Mouse (Mus musculus): ENCODE measurements around the gene Zc3h14.

Gene Zc3h14

GRCm38 (mm10) chr12:98737801-98738350 lies 8.9 kb upstream of the Zc3h14 start:
- no peak for DNase-seq (ENCODE audit: low spot score in 2 of 2)

DNA sequence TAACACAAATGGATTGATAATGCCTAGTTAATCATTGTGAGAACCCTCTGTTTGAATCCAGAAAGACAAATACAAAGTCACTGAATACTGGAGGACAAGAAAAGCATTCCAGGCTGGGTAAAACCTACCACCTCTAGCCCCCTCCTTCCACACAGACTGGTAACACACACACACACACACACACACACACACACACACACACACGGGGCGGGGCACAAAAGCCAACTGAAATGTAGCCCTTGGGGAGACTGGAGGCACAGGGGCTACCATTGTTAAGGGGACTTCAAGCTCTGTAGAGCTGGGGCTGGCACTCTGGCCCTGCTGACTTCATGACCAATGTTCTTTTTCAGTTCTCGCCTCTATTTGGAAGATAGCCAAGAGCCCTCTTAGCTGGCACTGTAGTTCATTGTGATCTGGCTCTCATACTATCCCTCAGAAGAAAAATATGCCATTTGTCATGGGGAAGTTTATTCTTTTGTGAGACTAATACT lies 5.7 kb upstream of the Zc3h14 start:
- no peak for DNase-seq (ENCODE audit: low spot score in 2 of 2)

DNA sequence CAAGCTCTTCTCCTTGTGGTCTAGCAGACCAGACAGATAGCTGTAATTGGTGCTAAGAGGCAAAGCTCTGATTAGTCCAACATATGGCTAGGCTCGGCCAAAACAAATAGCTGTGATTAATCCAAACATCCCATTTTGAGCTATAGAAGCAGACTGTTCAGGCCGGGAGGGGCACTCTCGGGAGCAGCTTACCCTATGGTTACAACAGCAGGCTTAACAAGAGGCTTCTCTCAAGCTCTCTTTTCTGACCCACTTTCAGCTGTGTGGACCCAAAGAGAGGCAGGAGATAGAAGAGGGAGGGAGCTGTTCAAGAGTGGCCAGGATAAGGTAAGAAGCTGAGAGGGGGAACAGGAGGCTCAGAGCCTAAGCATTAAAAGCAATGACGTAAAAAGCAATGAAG lies 1.1 kb upstream of the Zc3h14 start:
- DNase-seq (ENCODE audit: low spot score in 2 of 2), result no peak

- DNase-seq (ENCODE audit: low spot score in 2 of 2), result no peak
These were observed 633 bp upstream of the Zc3h14 start for GRCm38 (mm10) chr12:98746131-98746530.

GRCm38 (mm10) chr12:98747380-98747753 lies 603 bp downstream of the Zc3h14 start:
- no peak for DNase-seq (ENCODE audit: low spot score in 2 of 2)

DNA sequence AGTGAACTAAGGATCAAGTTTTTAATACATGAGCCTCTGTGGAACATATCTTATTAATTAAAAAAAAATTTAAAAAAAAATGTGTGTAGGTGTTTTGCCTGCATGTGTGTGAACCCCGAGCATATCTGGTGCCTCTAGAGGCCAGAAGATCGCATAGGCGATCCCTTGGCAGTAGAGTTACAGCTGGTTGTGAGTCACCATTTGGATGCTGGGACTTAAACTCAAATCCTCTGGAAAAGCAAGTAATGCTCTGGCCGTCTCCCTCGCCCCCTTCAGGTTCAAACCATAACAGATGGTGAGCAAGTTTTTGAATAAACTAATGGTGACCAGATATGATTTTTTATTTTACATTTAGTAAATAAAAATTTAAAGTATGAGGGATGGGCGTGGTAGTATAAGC lies 10.9 kb downstream of the Zc3h14 start:
- DNase-seq (ENCODE audit: low spot score in 2 of 2), result no peak

DNA sequence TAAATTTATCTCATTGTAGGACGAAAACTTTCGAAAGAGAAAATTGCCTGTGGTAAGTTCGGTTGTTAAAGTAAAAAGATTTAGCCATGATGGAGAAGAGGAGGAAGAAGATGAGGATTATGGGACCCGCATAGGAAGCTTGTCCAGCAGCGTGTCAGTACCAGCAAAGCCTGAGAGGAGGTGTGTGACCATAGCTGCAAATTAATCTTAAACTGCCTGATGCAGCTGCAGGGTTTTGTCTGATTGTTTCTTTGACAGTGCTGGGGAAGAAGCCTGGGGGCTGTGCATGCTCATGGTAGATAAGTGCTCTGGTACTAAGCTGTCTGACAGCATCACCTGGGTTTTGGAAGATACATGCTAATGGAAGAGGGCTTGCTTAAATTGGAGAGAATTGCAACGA lies 12.9 kb downstream of the Zc3h14 start:
- DNase-seq (ENCODE audit: low spot score in 2 of 2), result no peak

DNA sequence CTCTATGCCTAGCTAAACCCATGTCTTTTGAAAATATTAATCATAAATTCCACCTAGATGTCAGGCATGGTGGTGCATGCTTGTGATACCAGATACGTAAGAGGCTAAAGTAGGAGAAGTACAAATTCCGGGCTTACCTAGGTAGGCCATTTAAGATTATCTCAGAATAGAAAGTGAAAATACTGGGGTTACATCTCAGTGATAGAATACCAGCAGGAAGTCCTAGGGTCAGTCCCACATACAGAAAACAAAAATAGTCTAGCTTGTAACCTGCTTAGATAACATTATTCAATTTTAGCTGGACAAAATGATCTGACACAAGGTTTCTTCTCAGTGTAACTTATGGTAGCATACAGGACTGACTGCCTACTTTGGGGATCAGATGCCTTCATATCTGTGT lies 19.5 kb downstream of the Zc3h14 start:
- DNase-seq (ENCODE audit: low spot score in 2 of 2), result no peak

DNA sequence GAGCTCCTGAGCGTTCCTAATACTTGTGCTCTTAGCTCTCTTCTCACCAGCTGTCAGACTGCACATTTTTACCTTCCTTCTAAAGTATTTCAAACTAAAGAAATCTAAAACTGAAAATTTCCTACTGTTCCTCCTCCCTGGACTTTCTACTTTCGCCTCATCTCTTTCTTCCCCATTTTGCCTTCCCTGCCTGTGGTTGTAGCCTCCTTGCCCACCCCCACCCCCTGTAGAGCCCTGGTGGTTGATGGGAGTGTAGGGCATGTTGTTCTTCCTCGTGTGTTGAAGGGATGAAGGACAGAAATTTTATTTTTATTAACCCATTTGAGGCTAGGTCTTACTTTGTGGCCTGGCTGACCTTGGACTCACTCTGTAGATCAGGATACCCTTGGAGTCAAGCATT lies 30.7 kb downstream of the Zc3h14 start:
- no peak for DNase-seq (ENCODE audit: low spot score in 2 of 2)

DNA sequence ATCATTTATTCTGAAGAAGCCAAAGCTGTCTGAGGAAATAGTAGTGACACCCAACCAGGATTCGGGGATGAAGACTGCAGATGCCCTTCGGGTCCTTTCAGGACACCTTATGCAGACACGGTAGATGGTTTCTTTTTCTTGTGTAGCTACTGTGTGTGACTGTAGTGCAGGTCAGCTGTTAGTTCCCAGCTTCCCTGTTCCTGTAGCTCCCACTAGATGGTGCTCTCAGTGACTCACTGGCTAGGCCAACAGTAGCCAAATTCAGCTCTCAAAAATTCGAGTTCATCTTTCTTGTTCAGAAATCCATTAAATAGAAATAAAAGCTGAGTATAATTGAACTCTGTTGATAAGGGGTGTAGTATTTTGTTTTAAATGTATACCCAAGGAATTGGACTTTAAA lies 32.4 kb downstream of the Zc3h14 start:
- DNase-seq (ENCODE audit: low spot score in 2 of 2), result peak in 1 of 2 experiments; percentile 42

DNA sequence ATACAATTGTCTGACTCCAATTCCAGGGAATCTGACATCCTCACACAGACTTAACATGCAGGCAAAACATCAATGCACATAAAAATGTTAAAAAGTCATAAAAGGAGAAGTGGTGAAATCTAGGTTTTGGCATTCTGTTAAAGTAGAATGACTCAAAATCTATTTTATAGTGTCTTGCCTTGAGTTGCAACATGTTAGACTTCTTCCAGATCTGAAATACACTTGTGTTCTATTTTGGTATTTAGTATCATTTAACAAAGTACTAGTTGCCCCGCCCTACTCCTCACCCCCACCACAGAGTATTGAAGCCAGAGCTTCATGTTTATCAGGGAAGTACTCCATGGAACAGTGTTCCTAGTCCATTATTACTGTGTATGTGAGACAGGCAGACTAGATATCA lies 37.5 kb downstream of the Zc3h14 start:
- no peak for DNase-seq (ENCODE audit: low spot score in 2 of 2)

- no peak for DNase-seq (ENCODE audit: low spot score in 2 of 2)
These were observed 49.1 kb downstream of the Zc3h14 start for GRCm38 (mm10) chr12:98795731-98796318.

DNA sequence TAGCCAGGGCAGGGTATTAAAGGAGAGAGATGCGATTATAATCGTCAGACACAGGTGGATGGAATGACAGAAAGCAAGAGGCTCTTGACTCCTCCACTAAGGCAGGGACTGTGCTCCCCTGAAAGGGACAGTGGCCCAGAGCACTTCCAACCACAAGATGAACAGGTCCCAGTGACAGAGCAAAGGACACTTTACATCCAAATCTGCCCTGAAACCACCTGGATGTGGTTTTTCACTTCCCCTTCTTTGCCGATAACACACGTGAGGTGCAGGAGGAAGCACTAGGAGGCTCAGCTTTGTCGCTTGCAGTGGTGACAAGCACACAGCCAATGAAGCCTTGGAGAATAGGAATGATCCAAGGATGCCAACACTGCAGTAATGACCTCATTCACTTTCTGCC lies 53.6 kb downstream of the Zc3h14 start:
- no peak for DNase-seq (ENCODE audit: low spot score in 2 of 2)

DNA sequence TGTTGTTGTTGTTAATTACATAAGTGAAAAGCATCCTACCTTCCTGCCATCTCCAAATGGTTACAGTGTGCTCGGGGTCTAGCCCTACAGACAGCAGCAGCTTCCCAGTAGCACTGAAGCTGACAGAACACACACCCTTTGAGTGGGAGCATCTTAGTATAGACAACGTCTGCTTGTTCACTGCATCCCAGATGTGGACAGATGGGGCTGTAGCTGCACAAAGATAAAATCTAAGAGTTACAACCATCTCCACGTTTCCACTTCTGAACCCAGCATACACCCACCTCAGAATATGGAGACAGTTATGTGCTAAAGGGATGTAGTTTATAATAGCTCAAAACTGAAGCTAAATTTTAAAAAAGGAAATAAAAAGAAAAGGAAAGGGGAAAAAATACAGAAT lies 55.5 kb downstream of the Zc3h14 start:
- no peak for DNase-seq (ENCODE audit: low spot score in 2 of 2)

GRCm38 (mm10) chr12:98804078-98804748 lies 57.4 kb downstream of the Zc3h14 start:
- DNase-seq (ENCODE audit: low spot score in 2 of 2), result no peak

DNA sequence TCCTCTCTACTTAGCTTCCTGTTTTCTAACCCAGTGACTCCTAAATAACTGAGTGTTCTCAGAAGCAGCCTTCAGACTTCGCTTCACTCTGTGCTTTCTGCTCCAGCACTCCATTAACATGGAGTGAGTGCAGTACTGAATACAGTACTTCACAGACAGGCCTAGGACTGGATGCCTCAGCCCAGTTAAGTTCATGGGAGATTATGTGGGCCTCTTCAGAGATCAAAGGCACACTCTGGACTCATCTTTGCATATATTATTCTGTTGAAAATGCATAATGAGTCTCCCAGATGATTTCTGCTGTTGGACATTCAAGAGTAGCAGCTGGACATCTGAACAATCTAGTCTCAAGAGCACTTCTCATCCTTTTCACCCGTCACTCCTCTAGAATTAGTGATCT lies 74.0 kb downstream of the Zc3h14 start:
- no peak for DNase-seq (ENCODE audit: low spot score in 2 of 2)

DNA sequence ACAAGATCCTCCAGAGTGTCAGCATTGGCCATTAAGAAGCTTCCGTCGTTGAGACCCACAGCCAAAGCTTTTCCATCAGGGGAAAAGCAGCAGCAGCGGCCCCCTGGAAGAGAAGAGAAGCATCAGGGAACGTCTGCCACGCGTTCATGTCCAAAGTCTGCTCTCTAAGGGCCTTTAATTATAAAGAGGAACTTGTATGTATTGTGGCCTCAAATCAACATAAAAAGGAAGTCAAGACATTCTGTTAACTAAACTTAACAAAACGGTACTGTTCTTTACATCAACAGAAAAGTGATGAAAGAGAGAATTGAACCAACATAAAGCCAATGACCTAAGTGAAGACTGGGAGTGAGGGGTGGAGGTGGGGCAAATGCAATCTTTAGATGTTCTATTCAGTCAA lies 84.4 kb downstream of the Zc3h14 start:
- no peak for DNase-seq (ENCODE audit: low spot score in 2 of 2)

DNA sequence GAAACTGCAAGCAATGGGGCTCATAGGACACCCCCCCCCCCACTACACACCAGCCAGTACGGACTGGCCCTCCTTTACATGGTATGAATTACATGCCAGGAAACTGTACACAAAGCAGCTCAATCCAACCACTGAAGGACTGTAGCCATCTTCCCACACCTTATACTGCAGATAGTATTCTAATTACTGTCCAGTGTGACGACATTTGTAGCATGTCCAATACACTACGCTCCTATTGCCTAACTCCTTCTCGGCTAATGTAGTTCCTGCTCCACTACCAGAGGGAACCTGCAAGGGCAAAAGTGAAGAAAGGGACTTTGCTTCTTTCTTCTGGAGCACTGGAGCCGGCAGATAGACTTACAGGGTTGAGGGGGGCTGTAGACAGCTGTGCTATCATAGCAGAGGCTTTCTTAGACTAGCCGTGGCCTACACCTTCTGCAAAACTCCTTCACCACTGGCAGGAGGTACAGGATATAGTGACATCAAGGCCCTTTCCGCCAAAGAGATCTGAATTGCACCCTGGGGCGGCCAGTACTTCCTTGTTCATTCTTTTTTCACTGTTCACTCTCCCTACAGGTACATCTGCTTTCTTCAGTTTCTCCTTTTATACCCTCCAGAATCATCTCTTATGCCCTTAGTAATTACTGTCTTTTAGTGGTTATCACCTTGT lies 86.3 kb downstream of the Zc3h14 start:
- DNase-seq (ENCODE audit: low spot score in 2 of 2), result no peak

GRCm38 (mm10) chr12:98833901-98834300 lies 87.1 kb downstream of the Zc3h14 start:
- DNase-seq (ENCODE audit: low spot score in 2 of 2), result no peak

DNA sequence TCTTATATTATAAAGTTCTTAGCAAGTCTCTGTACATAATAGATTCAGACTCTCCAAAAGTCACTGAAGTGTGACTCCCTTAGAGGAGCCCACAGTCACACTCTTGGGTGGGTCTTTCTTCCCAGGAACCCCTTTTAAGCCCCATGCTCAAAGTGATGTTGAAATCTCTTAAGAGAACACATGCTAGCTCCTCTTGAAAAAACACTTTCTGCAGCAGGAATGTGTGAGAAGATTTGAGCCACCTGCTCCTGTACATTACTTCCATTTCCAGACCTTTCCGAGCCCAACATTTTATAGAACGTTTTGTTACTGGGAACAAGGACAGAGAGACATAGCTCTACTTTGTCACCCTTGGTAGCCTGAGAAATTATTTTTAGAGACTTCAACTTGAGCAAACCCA lies 88.1 kb downstream of the Zc3h14 start:
- DNase-seq (ENCODE audit: low spot score in 2 of 2), result no peak

DNA sequence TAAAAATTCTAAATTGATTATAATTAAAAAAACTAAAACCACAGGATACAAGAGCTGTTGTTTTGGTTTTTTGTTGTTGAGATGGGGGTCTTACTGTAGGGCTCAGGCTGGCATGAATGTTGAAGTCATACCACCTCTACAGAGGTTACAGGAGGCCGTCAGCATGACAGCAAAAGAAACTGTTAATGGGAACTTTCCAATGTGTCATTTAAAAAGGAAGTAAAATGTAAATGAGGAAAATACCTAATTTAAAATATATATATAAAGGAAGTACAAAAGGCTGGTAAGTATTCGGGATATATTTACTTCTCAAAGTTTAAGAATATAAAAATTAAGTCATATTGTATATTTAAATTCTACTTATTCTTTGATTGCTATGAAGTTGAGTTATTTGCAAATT lies 88.7 kb downstream of the Zc3h14 start:
- DNase-seq (ENCODE audit: low spot score in 2 of 2), result no peak
